ENCODE assay signal across 16 mouse cellular contexts in the genomic region with DNA sequence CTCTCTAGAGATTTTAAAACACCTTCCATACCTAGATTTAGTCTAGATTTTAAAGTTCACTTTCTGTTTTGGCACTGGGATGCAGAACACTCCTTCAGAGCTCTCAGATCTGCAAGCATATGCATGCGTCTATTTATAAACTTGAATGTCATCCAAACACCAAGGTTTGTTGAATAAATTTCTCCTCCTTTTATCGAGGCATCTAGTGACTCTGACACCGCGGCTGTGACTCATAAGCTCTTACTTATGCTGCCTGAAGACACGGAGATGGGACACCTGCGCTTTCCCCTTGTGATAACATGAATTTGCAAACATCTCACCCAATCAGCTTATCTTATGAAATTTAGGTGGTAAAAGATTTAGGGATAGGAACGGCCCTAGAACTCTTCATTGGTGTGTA.
DNase-seq lines count a peak whose midpoint lies in the region; ATAC-seq and TF ChIP-seq lines count a peak whose summit lies in the region.
"Had no signal": no experiment of that assay in that cellular context is flagged by ENCODE, and none has a peak within 500 bp of the region (broad histone marks: within the 10 kb centered on the region; RNA-seq: fewer than 3 reads in every experiment).

No protein-coding gene starts in this region.

- no peak overlapping the region for H3K9ac ChIP-seq in forebrain, postnatal 0 days
- H3K9ac ChIP-seq in forebrain, embryonic 11.5 days (ENCODE audit: low read length) = no peak overlapping the region
- H3K9ac ChIP-seq: liver, embryonic 15.5 days had no signal

- H3K9me3 ChIP-seq in forebrain, postnatal 0 days (ENCODE audit: low read length) = no peaks in the 10 kb centered on the region
- H3K9me3 ChIP-seq in forebrain, embryonic 11.5 days (ENCODE audit: control insufficient read depth, low read length) = no peaks in the 10 kb centered on the region
- H3K9me3 ChIP-seq: liver, embryonic 15.5 days had no signal

- no peaks in the 10 kb centered on the region for H3K79me2 ChIP-seq in myocyte (ENCODE audit: control insufficient read depth, insufficient read depth)

- intact Hi-C loops in left cerebral cortex, postnatal 36 days (cut with DNase I) = no loop called here

- no peak overlapping the region for H3K4me3 ChIP-seq in forebrain, postnatal 0 days (ENCODE audit: low read depth, low read length)
- no peak overlapping the region for H3K4me3 ChIP-seq in forebrain, embryonic 11.5 days (ENCODE audit: low read depth, low read length)
- H3K4me3 ChIP-seq in myocyte = no peak overlapping the region
- H3K4me3 ChIP-seq: liver, embryonic 15.5 days had no signal

- H3K27me3 ChIP-seq in forebrain, postnatal 0 days (ENCODE audit: insufficient read depth, low read length) = no peaks in the 10 kb centered on the region
- H3K27me3 ChIP-seq in forebrain, embryonic 11.5 days (ENCODE audit: control insufficient read depth, insufficient read depth, low read length) = no peaks in the 10 kb centered on the region
- H3K27me3 ChIP-seq in myocyte (ENCODE audit: control insufficient read depth, insufficient read depth, insufficient read length) = no peaks in the 10 kb centered on the region
- H3K27me3 ChIP-seq: liver, embryonic 15.5 days had no signal

- no peak for TF ChIP-seq CTCF in forebrain, postnatal 0 days (IDR thresholded peaks at IDR 0.05; ENCODE audit: low read depth)

- H3K36me3 ChIP-seq in forebrain, postnatal 0 days (ENCODE audit: insufficient read depth) = no peaks in the 10 kb centered on the region
- H3K36me3 ChIP-seq in forebrain, embryonic 11.5 days (ENCODE audit: control insufficient read depth, insufficient read depth, low read length) = no peaks in the 10 kb centered on the region
- no peaks in the 10 kb centered on the region for H3K36me3 ChIP-seq in myocyte (ENCODE audit: control insufficient read depth, insufficient read depth)
- H3K36me3 ChIP-seq: liver, embryonic 15.5 days had no signal

- no peak overlapping the region for H3ac ChIP-seq in myocyte (ENCODE audit: control insufficient read depth, insufficient read length)

- no peak overlapping the region for H3K27ac ChIP-seq in forebrain, postnatal 0 days (ENCODE audit: low read depth, low read length)
- H3K27ac ChIP-seq in forebrain, embryonic 11.5 days (ENCODE audit: low read depth, low read length) = no peak overlapping the region
- H3K27ac ChIP-seq: liver, embryonic 15.5 days; macrophage had no signal

- no peaks in the 10 kb centered on the region for H3K4me1 ChIP-seq in forebrain, postnatal 0 days (ENCODE audit: insufficient read depth)
- no peaks in the 10 kb centered on the region for H3K4me1 ChIP-seq in forebrain, embryonic 11.5 days (replicated peaks; ENCODE audit: control insufficient read depth, insufficient read depth, low read length)
- H3K4me1 ChIP-seq: liver, embryonic 15.5 days had no signal

- peak; percentile 3 for DNase-seq in adrenal gland, adult 2 months
- DNase-seq in adrenal gland, adult 8-10 months = no peak
- peak; percentile 22 for DNase-seq in forebrain, postnatal 0 days
- DNase-seq in forebrain, embryonic 11.5 days (ENCODE audit: low spot score) = no peak
- peak; percentile 46 for DNase-seq in left cerebral cortex, adult 11 months (ENCODE audit: low spot score)
- DNase-seq in left cerebral cortex, postnatal 36 days (ENCODE audit: low spot score in 2 of 2) = no peak
- DNase-seq: gastrocnemius, postnatal 36 days; heart, postnatal 36 days; kidney, postnatal 14 days; retina, postnatal 1 day had no signal

- TF ChIP-seq POLR2A in myocyte (IDR thresholded peaks at IDR 0.05; ENCODE audit: insufficient read length, low read depth) = no peak

- ATAC-seq in forebrain, postnatal 0 days = peak; percentile 82
- no peak for ATAC-seq in forebrain, embryonic 11.5 days (replicated peaks; ENCODE audit: low FRiP score)
- no peak for ATAC-seq in monocyte, adult 5-6 weeks (replicated peaks; ENCODE audit: insufficient number of reproducible peaks, low FRiP score, low TSS enrichment, poor library complexity, severe bottlenecking)
- ATAC-seq: inflammation-experienced regulatory T-cells, adult 6 months; midbrain, embryonic 16.5 days had no signal

- 52% methylated on average over 7 of the region's 7 CpGs for WGBS in forebrain, postnatal 0 days
- 90% methylated on average over 7 of the region's 7 CpGs for WGBS in forebrain, embryonic 11.5 days

- H3K4me2 ChIP-seq in forebrain, postnatal 0 days (ENCODE audit: low read depth) = no peak overlapping the region
- no peak overlapping the region for H3K4me2 ChIP-seq in forebrain, embryonic 11.5 days (ENCODE audit: low read depth, low read length, severe bottlenecking)
- peak overlapping the region; percentile 57 for H3K4me2 ChIP-seq in myocyte (ENCODE audit: low read depth)
- H3K4me2 ChIP-seq: liver, embryonic 15.5 days had no signal

TF ChIP-seq in myocyte, 11 proteins besides CTCF, POLR2A, EP300 and RAD21:
- TF ChIP-seq POLR2AphosphoS2 (IDR thresholded peaks at IDR 0.05; ENCODE audit: insufficient read length, low read depth) (no peak), MYOG (IDR thresholded peaks at IDR 0.05; ENCODE audit: control insufficient read depth in 1 of 3, insufficient read depth in 1 of 3, insufficient read length in 2 of 3, low read depth in 2 of 3) (no peak), E2F4 (IDR thresholded peaks at IDR 0.05; ENCODE audit: insufficient read depth) (no peak), MAX (IDR thresholded peaks at IDR 0.05; ENCODE audit: low read depth) (no peak)

Comparison
In these comparisons a context has a peak if more than half of its experiments do, and no peak if none do; other contexts are left out.
1. DNase-seq: peak in adrenal gland, adult 2 months (single experiment), forebrain, postnatal 0 days (single experiment) and left cerebral cortex, adult 11 months (single experiment); none in adrenal gland, adult 8-10 months (single experiment), forebrain, embryonic 11.5 days (single experiment) and left cerebral cortex, postnatal 36 days (0 of 2).